Mouse (Mus musculus) erythroblast, embryonic 14.5 days (primary cell): ENCODE data around the gene Sbf1.

Experiments used
- GATA1 ChIP-seq: IDR thresholded peaks from 2 replicates; pipeline ENCODE4 v1.6.1; 2012; ENCODE audit warnings: low read length, inconsistent platforms, mixed read lengths
- TAL1 ChIP-seq: IDR thresholded peaks from 3 replicates; pipeline ENCODE4 v1.6.1; 2012; ENCODE audit warnings: low read length, inconsistent platforms, mixed read lengths

- TF ChIP-seq GATA1 (no peak), TAL1 (no peak)
Measured at GRCm38 (mm10) chr15:89275497-89275896, 39.6 kb downstream of the Sbf1 start.
